Mouse (Mus musculus): ENCODE data around the gene Galns. TPM values are rescaled to one million over a fixed set of nuclear protein-coding genes. Genes with fewer than 3 reads are reported as not detected.

The Galns gene
- total RNA-seq, 2 experiments from 2014 or later = 8.2 to 21.7 TPM

- no peak for ATAC-seq (replicated peaks; ENCODE audit: low FRiP score, low TSS enrichment, poor library complexity, severe bottlenecking)
Observed at GRCm38 (mm10) chr8:122571750-122572267, 39.5 kb downstream of the Galns start.

- no peak for ATAC-seq (replicated peaks; ENCODE audit: low FRiP score, low TSS enrichment, poor library complexity, severe bottlenecking)
Observed at GRCm38 (mm10) chr8:122571153-122571552, 40.1 kb downstream of the Galns start.

- no peak for ATAC-seq (replicated peaks; ENCODE audit: low FRiP score, low TSS enrichment, poor library complexity, severe bottlenecking)
Observed at GRCm38 (mm10) chr8:122569996-122570395, 41.3 kb downstream of the Galns start.

- peak; percentile 8; the same call in 1 of the 2 replicates for ATAC-seq (replicated peaks; ENCODE audit: low FRiP score, low TSS enrichment, poor library complexity, severe bottlenecking)
Observed at GRCm38 (mm10) chr8:122569329-122569728, 41.9 kb downstream of the Galns start.

- ATAC-seq (replicated peaks; ENCODE audit: low FRiP score, low TSS enrichment, poor library complexity, severe bottlenecking) = 0 out of 2 replicates have a peak, but pooled peaks have one; percentile 24
Observed at GRCm38 (mm10) chr8:122568881-122569309, 42.4 kb downstream of the Galns start.

- no peak for ATAC-seq (replicated peaks; ENCODE audit: low FRiP score, low TSS enrichment, poor library complexity, severe bottlenecking)
Observed at GRCm38 (mm10) chr8:122568109-122568504, 43.2 kb downstream of the Galns start.

GRCm38 (mm10) chr8:122567361-122568108 lies 43.7 kb downstream of the Galns start, which contains the start of gene Cdt1:
Cdt1 (plus strand) TSS chr8:122568015.
- peak; percentile 88 for ATAC-seq (replicated peaks; ENCODE audit: low FRiP score, low TSS enrichment, poor library complexity, severe bottlenecking)

- no peak for ATAC-seq (replicated peaks; ENCODE audit: low FRiP score, low TSS enrichment, poor library complexity, severe bottlenecking)
Observed at GRCm38 (mm10) chr8:122566766-122567165, 44.5 kb downstream of the Galns start.

- no peak for ATAC-seq (replicated peaks; ENCODE audit: low FRiP score, low TSS enrichment, poor library complexity, severe bottlenecking)
Observed at GRCm38 (mm10) chr8:122564363-122565352, 46.6 kb downstream of the Galns start.

- ATAC-seq (replicated peaks; ENCODE audit: low FRiP score, low TSS enrichment, poor library complexity, severe bottlenecking) = no peak
Observed at GRCm38 (mm10) chr8:122561199-122561598, 50.1 kb downstream of the Galns start.

GRCm38 (mm10) chr8:122558671-122559349 lies 52.5 kb downstream of the Galns start:
- no peak for ATAC-seq (replicated peaks; ENCODE audit: low FRiP score, low TSS enrichment, poor library complexity, severe bottlenecking)

- peak; percentile 21; the same call in 1 of the 2 replicates for ATAC-seq (replicated peaks; ENCODE audit: low FRiP score, low TSS enrichment, poor library complexity, severe bottlenecking)
Observed at GRCm38 (mm10) chr8:122557248-122558038, 53.8 kb downstream of the Galns start.

- peak; percentile 74 for ATAC-seq (replicated peaks; ENCODE audit: low FRiP score, low TSS enrichment, poor library complexity, severe bottlenecking)
Observed at GRCm38 (mm10) chr8:122556030-122557009, 54.9 kb downstream of the Galns start.

GRCm38 (mm10) chr8:122554786-122555185 lies 56.5 kb downstream of the Galns start:
- ATAC-seq (replicated peaks; ENCODE audit: low FRiP score, low TSS enrichment, poor library complexity, severe bottlenecking) = no peak

GRCm38 (mm10) chr8:122551265-122552051 lies 59.8 kb downstream of the Galns start, which contains the start of gene Piezo1:
Piezo1 (minus strand) TSS chr8:122551329.
- peak; percentile 59 for ATAC-seq (replicated peaks; ENCODE audit: low FRiP score, low TSS enrichment, poor library complexity, severe bottlenecking)

GRCm38 (mm10) chr8:122550995-122551264 lies 60.3 kb downstream of the Galns start:
- no peak for ATAC-seq (replicated peaks; ENCODE audit: low FRiP score, low TSS enrichment, poor library complexity, severe bottlenecking)

Data from megakaryocyte-erythroid progenitor cell, adult 5-6 weeks (primary cell).